Mouse (Mus musculus): Measurements from ENCODE around the gene Tcaim.

DNA sequence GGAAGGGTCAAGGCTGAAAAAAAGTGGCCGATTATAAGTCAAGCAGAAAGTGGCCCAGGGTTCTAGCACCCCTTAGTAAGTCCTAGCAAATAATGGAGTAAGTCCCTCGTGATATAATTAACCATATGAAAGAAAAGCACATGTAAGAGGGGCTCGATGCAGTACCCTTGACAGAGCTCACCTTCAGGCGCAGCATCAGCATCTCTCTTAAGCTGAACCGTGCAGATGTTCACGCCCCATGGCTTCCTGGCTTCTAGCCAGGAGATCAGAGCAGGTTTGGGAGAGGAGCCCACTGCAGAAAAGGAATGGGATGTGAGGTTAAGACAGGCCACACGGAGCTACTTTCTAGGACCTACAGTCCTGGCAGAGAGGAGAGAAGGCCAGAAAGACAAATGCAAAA lies 49.2 kb downstream of the Tcaim start:
- TF ChIP-seq CTCF (IDR thresholded peaks at IDR 0.05; ENCODE audit: insufficient read depth, low read length) (no peak), POLR2A (IDR thresholded peaks at IDR 0.05; ENCODE audit: borderline replicate concordance, extremely low read depth, low read depth, low read length) (no peak)

Data from lung, adult 2 months (tissue).